Mouse (Mus musculus) retina, embryonic 14.5 days (tissue): ENCODE results near the gene Olfr1105.

Experiments used
- DNase-seq: peaks from one replicate; pipeline ENCODE4 v3.0.0-alpha.2; 2015; ENCODE audit warnings: low spot score

The Olfr1105 gene

GRCm38 (mm10) chr2:87036431-87036830, at the start of gene Olfr1105:
Gene Olfr1105, minus strand, starts transcription at chr2:87036531.
- DNase-seq, result no peak

GRCm38 (mm10) chr2:87075717-87076116, 39.4 kb upstream of the Olfr1105 start, which contains the start of gene Olfr1107:
Gene Olfr1107, minus strand, starts transcription at chr2:87075817.
- DNase-seq, result no peak

GRCm38 (mm10) chr2:87052173-87052572, 15.8 kb upstream of the Olfr1105 start, which contains the start of gene Olfr1106:
Gene Olfr1106, minus strand, starts transcription at chr2:87052273.
- no peak for DNase-seq

GRCm38 (mm10) chr2:87026980-87027379, 9.4 kb downstream of the Olfr1105 start, which contains the start of gene Olfr1104:
Gene Olfr1104, minus strand, starts transcription at chr2:87027080.
- DNase-seq, result no peak

- no peak for DNase-seq
Measured at GRCm38 (mm10) chr2:86998098-86998497, 38.2 kb downstream of the Olfr1105 start, which contains the start of gene Olfr1102. Gene Olfr1102, plus strand, starts transcription at chr2:86998398.

GRCm38 (mm10) chr2:86991121-86991520, 45.2 kb downstream of the Olfr1105 start, which contains the start of gene Olfr1101:
Gene Olfr1101, minus strand, starts transcription at chr2:86991221.
- no peak for DNase-seq
